Mouse (Mus musculus) ES-CJ7 (cell line): ENCODE measurements around the gene Chst8.

Experiments used
- DNase-seq: peaks from one replicate; pipeline ENCODE4 v3.0.0; 2011; ENCODE audit warnings: low read depth, low spot score

The Chst8 gene

DNA sequence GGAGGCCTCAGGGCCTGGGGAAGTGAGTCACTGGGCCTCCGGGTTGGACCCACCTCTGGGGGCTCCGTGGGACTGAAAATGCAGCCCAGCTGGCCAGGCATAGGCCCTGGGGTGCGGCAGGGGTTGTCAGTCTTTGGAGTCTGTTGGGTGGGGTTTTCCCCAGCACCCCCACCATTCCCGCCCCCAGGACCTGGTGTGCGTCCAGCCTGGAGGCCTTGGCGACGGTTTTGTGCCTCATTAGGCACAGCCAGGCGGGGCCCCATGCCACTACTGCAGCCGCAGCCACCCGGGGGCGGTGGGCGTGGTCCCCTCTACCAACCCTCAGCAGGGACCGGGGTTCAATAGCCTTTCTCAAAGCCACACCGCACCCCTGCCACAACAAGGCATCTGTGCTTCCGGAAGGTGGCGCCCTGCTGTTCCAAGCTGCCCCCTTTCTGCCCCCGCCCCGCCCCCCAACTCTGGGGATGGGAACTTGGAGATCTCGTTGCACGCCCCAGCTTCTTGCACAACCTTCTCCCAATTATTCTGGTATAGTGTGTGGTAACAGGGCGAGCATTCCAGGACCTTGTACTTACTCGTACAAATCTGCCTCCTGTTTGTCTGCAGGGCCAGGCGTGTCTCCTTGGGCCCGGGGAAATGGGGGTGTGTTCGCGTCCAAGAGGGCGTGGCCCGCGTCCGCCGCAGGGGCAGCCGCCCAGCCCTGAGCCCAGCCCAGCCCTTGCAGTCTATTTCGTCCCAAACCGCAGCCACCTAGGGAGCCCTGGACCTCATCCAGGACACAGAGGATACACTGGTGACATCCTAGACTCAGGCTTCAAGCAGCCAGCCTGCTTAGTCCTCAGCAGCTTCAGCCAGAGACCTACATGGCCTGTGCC lies 182.1 kb downstream of the Chst8 start:
- DNase-seq = peak; percentile 81

- peak; percentile 55 for DNase-seq
Measured at GRCm38 (mm10) chr7:34629702-34630210, 182.8 kb downstream of the Chst8 start.
